Mouse (Mus musculus): Measurements from ENCODE around the gene Ivd.

GRCm38 (mm10) chr2:118900826-118901140 is 39.0 kb downstream of the Ivd start:
- TF ChIP-seq POLR2A (IDR thresholded peaks at IDR 0.05; ENCODE audit: insufficient read depth, low read depth, low read length): no peak
- no peak for TF ChIP-seq CTCF (IDR thresholded peaks at IDR 0.05; ENCODE audit: insufficient read depth, low read depth, low read length)

Measured in olfactory bulb, adult 2 months (tissue).